Mouse (Mus musculus) midbrain, embryonic 16.5 days (tissue): ENCODE results near the gene Rab17. TPM values are rescaled to one million over a fixed set of nuclear protein-coding genes. Genes with fewer than 3 reads are reported as not detected.

Experiments used
- ATAC-seq: fragments of 200-750 bp; cut with Nextera tagmentation; 2 replicates; pipeline ENCODE4 v1.8.0; 2017; ENCODE audit warnings: moderate TSS enrichment
- H3K27ac ChIP-seq: fragments of 300-500 bp; sonication (generic); 2 replicates; pipeline ENCODE4 v1.5.1; 2014; ENCODE audit warnings: mild to moderate bottlenecking, low read length, mixed read lengths
- H3K27me3 ChIP-seq: fragments of 300-500 bp; sonication (generic); 2 replicates; pipeline ENCODE4 v1.6.1; 2014; ENCODE audit warnings: low read depth, low read length, mixed read lengths; ENCODE audit not compliant: control insufficient read depth, insufficient read depth
- H3K36me3 ChIP-seq: fragments of 300-500 bp; sonication (generic); 2 replicates; pipeline ENCODE4 v1.6.1; 2014; ENCODE audit warnings: mild to moderate bottlenecking, low read length, moderate library complexity, mixed read lengths; ENCODE audit not compliant: control insufficient read depth, insufficient read depth
- H3K4me1 ChIP-seq: fragments of 300-500 bp; sonication (generic); 2 replicates; pipeline ENCODE4 v1.6.1; 2014; ENCODE audit warnings: mild to moderate bottlenecking, low read length, mixed read lengths; ENCODE audit not compliant: control insufficient read depth, insufficient read depth
- H3K4me2 ChIP-seq: fragments of 300-500 bp; sonication (generic); 2 replicates; pipeline ENCODE4 v1.6.1; 2014; ENCODE audit warnings: mild to moderate bottlenecking, low read length, mixed read lengths
- H3K4me3 ChIP-seq: fragments of 300-500 bp; sonication (generic); 2 replicates; pipeline ENCODE4 v1.5.1; 2014; ENCODE audit warnings: low read depth, mild to moderate bottlenecking, low read length, moderate library complexity, mixed read lengths
- H3K9ac ChIP-seq: fragments of 300-500 bp; sonication (generic); 2 replicates; pipeline ENCODE4 v1.6.1; 2014; ENCODE audit warnings: low read depth, low read length, mixed read lengths
- H3K9me3 ChIP-seq: fragments of 300-500 bp; sonication (generic); replicated peaks from 2 replicates; pipeline ENCODE4 v1.6.1; 2014; ENCODE audit warnings: mild to moderate bottlenecking, low read length, mixed read lengths; ENCODE audit not compliant: control insufficient read depth, poor library complexity, severe bottlenecking
- WGBS: fragments of 180-500 bp; shearing (Covaris S2); extraction: QIAGEN DNeasy Blood & Tissue Kit; methylation state at CpG from one replicate; pipeline ENCODE4 v1.1.7; 2014; 5-methylcytosine and 5-hydroxymethylcytosine counted together
- polyA plus RNA-seq: library from polyadenylated mRNA; unstranded; fragments of >200 nt; fragmentation: Nextera tagmentation; extraction: Ambion mirVana; gene quantifications from 2 replicates; pipeline ENCODE4 v1.2.1, GENCODE M21; 2015

Rab17 gene
- 0.17 and 0.19 TPM in 2 replicates for polyA plus RNA-seq

DNA sequence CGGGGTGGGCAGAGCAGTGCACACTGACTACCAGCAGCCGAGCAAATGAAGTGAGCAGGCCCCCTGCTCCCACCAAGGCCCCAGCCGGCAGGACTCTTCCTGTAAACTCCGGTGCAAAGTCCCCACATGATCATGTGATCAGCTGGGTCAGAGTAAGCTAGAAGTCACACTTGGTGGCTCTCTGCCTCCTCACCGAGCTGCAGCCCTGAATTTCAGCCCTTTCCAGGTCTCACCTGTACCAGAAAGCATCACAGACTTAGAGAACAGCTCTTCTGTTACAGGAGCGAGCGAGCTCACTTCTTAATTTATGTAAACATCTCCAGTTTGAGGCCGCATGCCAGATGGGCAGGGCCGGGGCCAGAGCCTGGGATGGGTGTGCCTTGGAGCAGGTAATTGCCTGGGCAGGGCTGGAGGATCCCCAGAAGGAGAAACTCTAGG, at the start of gene Rab17:
Gene Rab17, minus strand, starts transcription at position 315 of the 438 bp plus-strand sequence.
- Histone ChIP-seq H3K9ac (no peak within 1 kb of the TSS), H3K9me3 (no peaks in the 10 kb centered on the region), H3K4me2 (no peak within 1 kb of the TSS), H3K36me3 (no peaks in the 10 kb centered on the region), H3K27ac (no peak within 1 kb of the TSS), H3K4me1 (peaks cover 7% of the 10 kb centered on the region; the same call in 1 of the 2 replicates), H3K4me3 (no peak within 1 kb of the TSS), H3K27me3 (no peaks in the 10 kb centered on the region)
- no peak for ATAC-seq
- 44% methylated on average over 9 of the region's 9 CpGs for WGBS

GRCm38 (mm10) chr1:91017111-91017758, 47.8 kb upstream of the Rab17 start:
- no peaks in the 10 kb centered on the region for H3K36me3 ChIP-seq
- H3K9ac ChIP-seq: 0 out of 2 replicates have a peak overlapping the region, but pooled peaks have one; percentile 38
- no peaks in the 10 kb centered on the region for H3K27me3 ChIP-seq
- WGBS: 18% methylated on average over 20 of the region's 20 CpGs
- H3K4me3 ChIP-seq: no peak overlapping the region
- peaks cover 8% of the 10 kb centered on the region for H3K4me1 ChIP-seq
- H3K4me2 ChIP-seq: peak overlapping the region; percentile 33; the same call in 1 of the 2 replicates
- no peak for ATAC-seq
- H3K9me3 ChIP-seq: no peaks in the 10 kb centered on the region
- H3K27ac ChIP-seq: peak overlapping the region; percentile 28; the same call in 1 of the 2 replicates

DNA sequence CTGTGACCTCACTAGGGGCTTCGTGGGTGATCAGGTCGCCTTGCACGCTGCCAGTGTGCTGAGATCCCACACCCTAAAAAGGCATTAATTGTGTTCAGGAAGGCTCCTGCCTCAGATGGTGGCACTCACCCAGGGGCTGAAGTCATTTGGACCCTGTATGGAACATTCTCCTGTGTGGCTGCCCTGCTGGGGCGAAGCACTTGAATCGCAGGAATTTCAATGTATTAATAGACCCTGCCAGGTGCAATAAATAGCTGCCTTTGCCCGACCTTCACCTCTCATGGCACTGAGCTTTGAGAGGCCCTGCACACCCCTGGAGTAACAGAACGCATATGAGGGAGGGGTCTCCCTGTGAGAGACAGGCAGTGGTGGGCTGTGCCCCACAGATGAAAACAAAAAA, 46.1 kb upstream of the Rab17 start:
- H3K27me3 ChIP-seq: no peaks in the 10 kb centered on the region
- 86% methylated on average over 7 of the region's 7 CpGs for WGBS
- no peaks in the 10 kb centered on the region for H3K36me3 ChIP-seq

GRCm38 (mm10) chr1:91013803-91014202, 44.3 kb upstream of the Rab17 start:
- H3K36me3 ChIP-seq: no peaks in the 10 kb centered on the region
- no peaks in the 10 kb centered on the region for H3K27me3 ChIP-seq
- H3K4me3 ChIP-seq: no peak overlapping the region
- peaks cover 8% of the 10 kb centered on the region for H3K4me1 ChIP-seq
- no peaks in the 10 kb centered on the region for H3K9me3 ChIP-seq
- no peak overlapping the region for H3K27ac ChIP-seq
- ATAC-seq: no peak
- H3K4me2 ChIP-seq: no peak overlapping the region
- 81% methylated on average over 3 of the region's 3 CpGs for WGBS
- H3K9ac ChIP-seq: no peak overlapping the region

More for the DNA sequence above, 46.1 kb upstream of the Rab17 start:
- Histone ChIP-seq H3K9ac (no peak overlapping the region), H3K4me1 (peaks cover 8% of the 10 kb centered on the region), H3K4me3 (no peak overlapping the region), H3K9me3 (no peaks in the 10 kb centered on the region), H3K4me2 (no peak overlapping the region), H3K27ac (no peak overlapping the region)
- no peak for ATAC-seq

GRCm38 (mm10) chr1:91011336-91011735, 41.9 kb upstream of the Rab17 start:
- H3K9me3 ChIP-seq: no peaks in the 10 kb centered on the region
- H3K4me3 ChIP-seq: no peak overlapping the region
- no peak for ATAC-seq
- no peaks in the 10 kb centered on the region for H3K4me1 ChIP-seq
- no peaks in the 10 kb centered on the region for H3K27me3 ChIP-seq
- H3K9ac ChIP-seq: no peak overlapping the region
- H3K4me2 ChIP-seq: no peak overlapping the region
- H3K36me3 ChIP-seq: no peaks in the 10 kb centered on the region
- H3K27ac ChIP-seq: no peak overlapping the region
- 88% methylated on average over 3 of the region's 3 CpGs for WGBS

DNA sequence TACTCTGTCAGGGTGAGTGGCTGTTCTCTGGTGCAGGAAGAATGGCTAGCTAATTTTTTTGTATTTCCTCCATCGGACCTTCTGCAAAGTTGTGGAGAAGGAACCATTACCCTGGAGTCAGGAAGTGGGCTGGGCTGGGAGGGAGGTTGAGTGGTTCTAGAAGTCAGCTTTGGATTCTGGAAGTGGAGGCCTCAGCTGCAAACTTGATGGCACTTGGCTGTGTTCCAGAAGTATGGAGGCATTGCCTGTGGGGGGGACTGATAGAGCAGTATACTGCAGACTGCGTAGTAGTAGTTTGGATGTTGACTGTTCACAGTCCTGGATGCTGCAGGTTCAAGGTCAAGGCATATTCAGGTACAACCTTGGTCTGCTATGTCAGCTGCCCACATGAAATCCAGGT, 41.3 kb upstream of the Rab17 start:
- no peaks in the 10 kb centered on the region for H3K4me1 ChIP-seq
- H3K4me3 ChIP-seq: no peak overlapping the region
- no peak overlapping the region for H3K9ac ChIP-seq
- H3K4me2 ChIP-seq: no peak overlapping the region
- no peaks in the 10 kb centered on the region for H3K36me3 ChIP-seq
- H3K27ac ChIP-seq: no peak overlapping the region
- no peaks in the 10 kb centered on the region for H3K27me3 ChIP-seq
- WGBS: 96% methylated on average over 2 of the region's 2 CpGs
- no peaks in the 10 kb centered on the region for H3K9me3 ChIP-seq
- ATAC-seq: no peak

DNA sequence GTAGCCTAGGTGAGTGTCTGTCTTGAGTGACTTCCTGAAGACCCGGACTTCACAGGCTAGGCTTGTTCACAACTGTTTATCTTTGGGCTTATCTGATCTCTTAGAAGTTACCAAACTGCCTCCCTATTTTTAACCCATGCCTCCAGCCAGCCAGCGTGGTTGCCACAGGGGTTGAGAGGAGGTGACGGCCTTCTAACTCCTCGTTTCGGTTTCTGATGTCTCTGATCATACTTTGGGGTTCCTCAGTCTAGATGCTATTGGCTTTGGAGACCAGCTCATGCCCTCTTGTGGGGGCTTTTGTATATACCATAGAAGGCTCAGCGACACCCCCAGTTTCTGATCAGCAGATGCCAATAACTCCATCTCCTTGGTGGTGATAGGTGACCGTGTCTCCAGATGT, 40.8 kb upstream of the Rab17 start:
- no peak overlapping the region for H3K4me3 ChIP-seq
- 91% methylated on average over 7 of the region's 7 CpGs for WGBS
- H3K4me1 ChIP-seq: no peaks in the 10 kb centered on the region
- H3K9ac ChIP-seq: no peak overlapping the region
- H3K36me3 ChIP-seq: no peaks in the 10 kb centered on the region
- no peak for ATAC-seq
- H3K27me3 ChIP-seq: no peaks in the 10 kb centered on the region
- no peak overlapping the region for H3K4me2 ChIP-seq
- no peak overlapping the region for H3K27ac ChIP-seq
- H3K9me3 ChIP-seq: no peaks in the 10 kb centered on the region

DNA sequence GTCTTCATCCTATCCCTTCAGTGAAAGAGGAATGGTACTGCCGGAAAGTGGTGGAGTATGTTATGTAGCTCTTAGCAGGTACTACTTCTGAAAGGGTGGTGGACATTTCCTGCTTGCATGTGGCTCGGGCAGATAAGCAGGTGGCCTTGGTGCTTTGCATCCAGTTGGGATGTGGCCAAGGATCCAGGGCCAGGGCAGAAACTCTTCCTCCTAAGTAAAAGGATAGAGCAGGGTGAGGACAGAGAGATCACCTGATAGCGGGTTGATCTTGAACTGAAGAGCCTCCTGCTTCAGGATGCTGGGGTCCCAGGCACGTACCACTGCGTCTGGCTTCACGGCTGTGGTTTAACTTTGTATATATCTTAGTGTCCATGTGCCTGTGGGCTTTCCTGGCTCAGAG, 39.8 kb upstream of the Rab17 start:
- WGBS: 94% methylated on average over 6 of the region's 6 CpGs
- no peak overlapping the region for H3K27ac ChIP-seq
- no peaks in the 10 kb centered on the region for H3K9me3 ChIP-seq

GRCm38 (mm10) chr1:91008746-91009145, 39.3 kb upstream of the Rab17 start:
- WGBS: 89% methylated on average over 9 of the region's 9 CpGs
- H3K4me1 ChIP-seq: no peaks in the 10 kb centered on the region
- no peaks in the 10 kb centered on the region for H3K27me3 ChIP-seq
- H3K4me2 ChIP-seq: no peak overlapping the region
- no peak overlapping the region for H3K4me3 ChIP-seq
- H3K36me3 ChIP-seq: no peaks in the 10 kb centered on the region
- H3K9me3 ChIP-seq: no peaks in the 10 kb centered on the region
- H3K27ac ChIP-seq: no peak overlapping the region
- no peak for ATAC-seq
- H3K9ac ChIP-seq: no peak overlapping the region

More for the DNA sequence above, 39.8 kb upstream of the Rab17 start:
- Histone ChIP-seq H3K4me1 (no peaks in the 10 kb centered on the region), H3K9ac (no peak overlapping the region), H3K4me2 (no peak overlapping the region), H3K4me3 (no peak overlapping the region), H3K36me3 (no peaks in the 10 kb centered on the region), H3K27me3 (no peaks in the 10 kb centered on the region)
- no peak for ATAC-seq
